Mouse (Mus musculus) heart, embryonic 16.5 days (tissue): ENCODE results near the gene Tgfb2. TPM values are rescaled to one million over a fixed set of nuclear protein-coding genes. Genes with fewer than 3 reads are reported as not detected.

ENCODE experiments used
- ATAC-seq: fragments of 200-750 bp; cut with Nextera tagmentation; replicated peaks from 2 replicates; pipeline ENCODE4 v1.8.0; 2017; ENCODE audit warnings: moderate number of reproducible peaks; ENCODE audit not compliant: insufficient read depth, low FRiP score; ENCODE audit errors: extremely low read depth
- H3K27ac ChIP-seq: fragments of 300-500 bp; sonication (generic); 2 replicates; pipeline ENCODE4 v1.5.1; 2014; ENCODE audit warnings: mild to moderate bottlenecking, low read length, control low read depth, moderate library complexity
- H3K27me3 ChIP-seq: fragments of 300-500 bp; sonication (generic); 2 replicates; pipeline ENCODE4 v1.6.1; 2014; ENCODE audit warnings: low read length, mixed read lengths; ENCODE audit not compliant: control insufficient read depth, insufficient read depth
- H3K36me3 ChIP-seq: fragments of 300-500 bp; sonication (generic); 2 replicates; pipeline ENCODE4 v1.6.1; 2014; ENCODE audit not compliant: control insufficient read depth, insufficient read depth
- H3K4me1 ChIP-seq: fragments of 300-500 bp; sonication (generic); 2 replicates; pipeline ENCODE4 v1.6.1; 2014; ENCODE audit warnings: low read length, mixed read lengths; ENCODE audit not compliant: control insufficient read depth, insufficient read depth
- H3K4me2 ChIP-seq: fragments of 300-500 bp; sonication (generic); 2 replicates; pipeline ENCODE4 v1.6.1; 2014; ENCODE audit warnings: low read depth, mild to moderate bottlenecking, control low read depth, low read length
- H3K4me3 ChIP-seq: fragments of 300-500 bp; sonication (generic); 2 replicates; pipeline ENCODE4 v1.5.1; 2014; ENCODE audit warnings: mild to moderate bottlenecking, control low read depth, low read length
- H3K9ac ChIP-seq: fragments of 300-500 bp; sonication (generic); 2 replicates; pipeline ENCODE4 v1.6.1; 2014; ENCODE audit warnings: low read length, control low read depth
- H3K9me3 ChIP-seq: fragments of 300-500 bp; sonication (generic); replicated peaks from 2 replicates; pipeline ENCODE4 v1.6.1; 2016; ENCODE audit warnings: low read length; ENCODE audit not compliant: control insufficient read depth
- WGBS: fragments of 180-500 bp; shearing (Covaris S2); extraction: QIAGEN DNeasy Blood & Tissue Kit; methylation state at CpG from one replicate; pipeline ENCODE4 v1.1.7; 2014; 5-methylcytosine and 5-hydroxymethylcytosine counted together
- polyA plus RNA-seq: library from polyadenylated mRNA; unstranded; fragments of >200 nt; fragmentation: Nextera tagmentation; extraction: Ambion mirVana; gene quantifications from 2 replicates; pipeline ENCODE4 v1.2.1, GENCODE M21; 2015

Gene Tgfb2
- polyA plus RNA-seq, 1 experiment from 2014 or later, result 42.2 TPM

GRCm38 (mm10) chr1:186650011-186650410 lies 55.8 kb downstream of the Tgfb2 start:
- Histone ChIP-seq H3K4me3 (no peak overlapping the region), H3K4me2 (no peak overlapping the region), H3K27ac (no peak overlapping the region), H3K9ac (no peak overlapping the region), H3K9me3 (peaks cover 11% of the 10 kb centered on the region), H3K27me3 (no peaks in the 10 kb centered on the region), H3K4me1 (peaks cover 10% of the 10 kb centered on the region), H3K36me3 (peaks cover 19% of the 10 kb centered on the region)
- 85% methylated on average over 4 of the region's 4 CpGs for WGBS
- no peak for ATAC-seq

- Histone ChIP-seq H3K27ac (peak overlapping the region; percentile 37; the same call in 1 of the 2 replicates), H3K9me3 (no peaks in the 10 kb centered on the region), H3K27me3 (no peaks in the 10 kb centered on the region), H3K36me3 (no peaks in the 10 kb centered on the region), H3K4me2 (no peak overlapping the region), H3K9ac (no peak overlapping the region), H3K4me3 (no peak overlapping the region), H3K4me1 (peaks cover 13% of the 10 kb centered on the region)
- 46% methylated on average over 12 of the region's 12 CpGs for WGBS
- no peak for ATAC-seq
Measured at GRCm38 (mm10) chr1:186637304-186638213, 68.2 kb downstream of the Tgfb2 start.

GRCm38 (mm10) chr1:186635045-186635444 lies 70.7 kb downstream of the Tgfb2 start:
- Histone ChIP-seq H3K4me1 (peaks cover 22% of the 10 kb centered on the region), H3K4me3 (no peak overlapping the region), H3K36me3 (0 out of 2 replicates have a peak, but pooled peaks cover 2% of the 10 kb centered on the region), H3K27ac (no peak overlapping the region), H3K9ac (no peak overlapping the region), H3K4me2 (no peak overlapping the region), H3K27me3 (no peaks in the 10 kb centered on the region), H3K9me3 (no peaks in the 10 kb centered on the region)
- no peak for ATAC-seq
- 72% methylated on average over 7 of the region's 7 CpGs for WGBS

DNA sequence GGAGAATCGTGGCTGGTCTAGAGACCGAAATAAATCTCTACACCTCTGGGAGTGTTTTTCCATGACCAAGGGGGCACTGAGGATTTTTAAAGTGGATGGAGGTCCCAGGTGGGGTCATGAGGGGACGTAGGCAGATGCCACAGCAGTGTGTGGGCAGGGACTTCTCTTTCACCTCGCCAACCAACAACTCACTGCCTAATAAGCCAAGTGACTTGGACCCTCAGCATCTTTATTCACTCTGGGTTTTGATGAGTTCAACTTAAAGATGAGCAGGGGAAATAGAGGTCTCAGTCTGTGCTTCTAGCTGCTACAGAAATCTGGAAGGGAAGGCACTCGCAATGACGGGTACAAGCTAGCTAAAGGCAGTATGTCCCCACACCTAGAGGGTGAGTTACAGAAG lies 74.3 kb downstream of the Tgfb2 start:
- peaks cover 8% of the 10 kb centered on the region; the same call in 1 of the 2 replicates for H3K36me3 ChIP-seq
- no peak overlapping the region for H3K4me3 ChIP-seq
- H3K27me3 ChIP-seq, result no peaks in the 10 kb centered on the region
- no peak for ATAC-seq
- 70% methylated on average over 6 of the region's 6 CpGs for WGBS
- H3K4me2 ChIP-seq, result no peak overlapping the region
- peaks cover 9% of the 10 kb centered on the region for H3K4me1 ChIP-seq
- H3K9ac ChIP-seq, result no peak overlapping the region
- 0 out of 2 replicates have a peak overlapping the region, but pooled peaks have one; percentile 37 for H3K27ac ChIP-seq
- no peaks in the 10 kb centered on the region for H3K9me3 ChIP-seq

DNA sequence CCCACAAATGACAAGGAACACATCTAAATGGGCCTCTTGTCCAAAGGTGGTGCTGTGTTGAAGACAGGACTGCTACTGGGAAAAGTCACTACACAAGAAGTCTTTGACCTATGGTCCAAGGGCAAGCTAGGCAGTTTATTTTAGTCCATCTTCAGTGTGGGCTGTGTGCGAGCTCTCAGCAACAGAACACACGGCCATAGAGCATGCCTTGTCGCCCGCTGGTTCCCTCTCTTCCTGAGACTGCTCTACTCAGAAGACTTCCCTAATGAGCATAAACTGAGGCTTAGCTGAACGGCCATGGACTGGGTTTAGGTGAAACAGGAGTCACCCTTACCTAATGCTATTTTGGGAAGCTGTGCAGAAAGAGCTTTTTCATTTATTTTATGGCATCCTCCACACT lies 74.8 kb downstream of the Tgfb2 start:
- Histone ChIP-seq H3K4me1 (peaks cover 9% of the 10 kb centered on the region), H3K27me3 (no peaks in the 10 kb centered on the region), H3K9me3 (no peaks in the 10 kb centered on the region), H3K4me2 (no peak overlapping the region), H3K36me3 (peaks cover 8% of the 10 kb centered on the region; the same call in 1 of the 2 replicates), H3K27ac (peak overlapping the region; percentile 6; the same call in 1 of the 2 replicates), H3K9ac (no peak overlapping the region), H3K4me3 (no peak overlapping the region)
- ATAC-seq, result peak; percentile 32; the same call in 1 of the 2 replicates
- WGBS, result 49% methylated on average over 5 of the region's 5 CpGs

GRCm38 (mm10) chr1:186627451-186627995 lies 78.3 kb downstream of the Tgfb2 start:
- H3K36me3 ChIP-seq, result peaks cover 12% of the 10 kb centered on the region; the same call in 1 of the 2 replicates
- WGBS, result 85% methylated on average over 7 of the region's 7 CpGs
- H3K9ac ChIP-seq, result no peak overlapping the region
- no peak overlapping the region for H3K4me2 ChIP-seq
- no peak for ATAC-seq
- H3K27ac ChIP-seq, result no peak overlapping the region
- no peaks in the 10 kb centered on the region for H3K27me3 ChIP-seq
- no peaks in the 10 kb centered on the region for H3K9me3 ChIP-seq
- H3K4me1 ChIP-seq, result peaks cover 9% of the 10 kb centered on the region
- H3K4me3 ChIP-seq, result no peak overlapping the region

GRCm38 (mm10) chr1:186624474-186624873 lies 81.3 kb downstream of the Tgfb2 start:
- peaks cover 10% of the 10 kb centered on the region; the same call in 1 of the 2 replicates for H3K36me3 ChIP-seq
- no peak overlapping the region for H3K4me2 ChIP-seq
- no peaks in the 10 kb centered on the region for H3K9me3 ChIP-seq
- no peak overlapping the region for H3K9ac ChIP-seq
- no peak overlapping the region for H3K4me3 ChIP-seq
- no peaks in the 10 kb centered on the region for H3K4me1 ChIP-seq
- H3K27ac ChIP-seq, result no peak overlapping the region
- WGBS, result 92% methylated on average over 5 of the region's 5 CpGs
- ATAC-seq, result no peak
- H3K27me3 ChIP-seq, result no peaks in the 10 kb centered on the region

DNA sequence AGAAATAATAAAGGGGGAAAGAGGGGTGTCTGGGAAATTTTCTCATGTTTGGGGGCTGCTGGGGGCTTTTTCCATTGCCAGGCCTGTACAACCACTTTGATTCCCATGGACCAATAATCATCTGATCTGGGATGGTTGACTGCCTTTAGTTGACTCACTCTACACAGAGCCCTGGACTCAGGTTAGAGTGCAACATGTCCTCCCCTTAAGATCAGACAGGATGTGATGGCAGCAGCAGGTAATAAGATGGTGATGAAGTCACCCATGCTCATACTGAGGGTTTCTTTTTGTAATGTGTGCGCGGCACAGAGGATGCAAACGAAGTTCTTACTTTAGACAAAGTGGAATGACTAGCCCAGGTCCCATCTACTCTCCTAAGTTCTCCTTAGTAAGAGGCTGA lies 84.0 kb downstream of the Tgfb2 start:
- Histone ChIP-seq H3K4me1 (no peaks in the 10 kb centered on the region), H3K9me3 (no peaks in the 10 kb centered on the region), H3K27me3 (no peaks in the 10 kb centered on the region), H3K36me3 (peaks cover 5% of the 10 kb centered on the region; the same call in 1 of the 2 replicates), H3K27ac (no peak overlapping the region), H3K9ac (no peak overlapping the region), H3K4me2 (no peak overlapping the region), H3K4me3 (no peak overlapping the region)
- ATAC-seq, result no peak
- 96% methylated on average over 3 of the region's 3 CpGs for WGBS

GRCm38 (mm10) chr1:186618285-186618684 lies 87.5 kb downstream of the Tgfb2 start:
- Histone ChIP-seq H3K4me1 (no peaks in the 10 kb centered on the region), H3K27me3 (no peaks in the 10 kb centered on the region), H3K27ac (no peak overlapping the region), H3K4me3 (no peak overlapping the region), H3K4me2 (no peak overlapping the region), H3K36me3 (no peaks in the 10 kb centered on the region), H3K9ac (no peak overlapping the region), H3K9me3 (no peaks in the 10 kb centered on the region)
- ATAC-seq, result no peak
- WGBS, result 75% methylated on average over 6 of the region's 6 CpGs
